In the genomic region with DNA sequence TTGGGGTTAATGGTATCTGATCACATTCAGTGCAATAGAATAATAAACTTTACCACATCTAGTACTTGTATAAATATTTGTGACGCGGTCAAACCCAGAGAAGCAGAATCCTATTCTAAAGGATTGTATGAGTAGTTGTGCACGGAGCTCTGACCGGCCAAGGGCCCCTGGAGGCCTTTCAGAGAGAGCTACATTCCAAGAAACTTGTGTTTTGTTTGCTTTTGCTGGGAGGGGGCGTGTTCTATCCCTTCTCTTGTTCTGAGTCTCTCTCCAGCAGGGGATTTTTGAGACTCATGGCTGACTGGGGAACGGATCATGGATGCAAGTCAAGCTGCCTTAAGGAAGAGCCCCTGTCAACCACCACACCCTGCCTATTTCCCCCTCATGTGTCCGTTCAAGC, we compare ENCODE assay signal across 9 mouse cellular contexts. TPM values are rescaled to one million over a fixed set of nuclear protein-coding genes. Genes with fewer than 3 reads are reported as not detected.
"Had no signal": no experiment of that assay in that cellular context is flagged by ENCODE, and none has a peak within 500 bp of the region (broad histone marks: within the 10 kb centered on the region; RNA-seq: fewer than 3 reads in every experiment).

No protein-coding gene starts in this region.

RNA-seq across cellular contexts. Expression of gene Plac9a, which starts 7.2 kb away (rescaled TPM):
- polyA plus RNA-seq: neural tube, embryonic 12.5 days; neural tube, embryonic 13.5 days; neural tube, embryonic 14.5 days; neural tube, embryonic 15.5 days; small intestine, adult 2 months; thymus, adult 2 months; thymus, postnatal 0 days had no signal

RNA-seq across cellular contexts. Expression of gene Cphx1, which starts 42.4 kb away (rescaled TPM):
- polyA plus RNA-seq: neural tube, embryonic 12.5 days; neural tube, embryonic 13.5 days; neural tube, embryonic 14.5 days; neural tube, embryonic 15.5 days; small intestine, adult 2 months; spleen, adult 2 months; thymus, adult 2 months; thymus, postnatal 0 days; urinary bladder, adult 2 months had no signal
